Mouse (Mus musculus) cerebellum, adult 2 months (tissue): ENCODE measurements at regions not wholly inside any gene's neighbourhood (a gene's known extent, or its start where the extent isn't known, plus 50 kb on each side); places are given as distances from the start of the nearest gene placed in this dataset.

Experiments
- DNase-seq, 2 experiments: peaks; one replicate each; pipeline ENCODE4 v3.0.0; 2021
- H3K27ac ChIP-seq: fragments of 200-500 bp; 2 replicates; pipeline ENCODE4 v1.5.1; 2012; ENCODE audit warnings: low read length, control low read depth, inconsistent platforms; ENCODE audit not compliant: insufficient read depth
- H3K27me3 ChIP-seq: fragments of 200-500 bp; 2 replicates; pipeline ENCODE4 v1.6.1; 2012; ENCODE audit warnings: inconsistent platforms, mild to moderate bottlenecking, low read length, moderate library complexity; ENCODE audit not compliant: control insufficient read depth, insufficient read depth
- H3K4me1 ChIP-seq: fragments of 200-500 bp; 2 replicates; pipeline ENCODE4 v1.6.1; 2011; ENCODE audit warnings: low read length; ENCODE audit not compliant: control insufficient read depth, insufficient read depth
- H3K4me3 ChIP-seq: fragments of 200-500 bp; replicated peaks from 2 replicates; pipeline ENCODE3; 2011; ENCODE audit warnings: mild to moderate bottlenecking, low read depth, low read length, control low read depth; ENCODE audit not compliant: insufficient read depth
- CTCF ChIP-seq: fragments of 200-500 bp; IDR thresholded peaks from 2 replicates; pipeline ENCODE4 v1.5.1; 2011; ENCODE audit warnings: low read depth, mild to moderate bottlenecking, control low read depth, low read length, moderate library complexity, borderline replicate concordance; ENCODE audit not compliant: insufficient read depth
- POLR2A ChIP-seq: fragments of 200-500 bp; IDR thresholded peaks from 2 replicates; pipeline ENCODE4 v1.6.1; 2011; ENCODE audit warnings: low read length, control low read depth, borderline replicate concordance; ENCODE audit not compliant: insufficient read depth
- WGBS: fragments of 180-500 bp; shearing (Covaris S2); methylation state at CpG from one replicate; pipeline ENCODE4 v1.1.7; 2018; 5-methylcytosine and 5-hydroxymethylcytosine counted together

DNA sequence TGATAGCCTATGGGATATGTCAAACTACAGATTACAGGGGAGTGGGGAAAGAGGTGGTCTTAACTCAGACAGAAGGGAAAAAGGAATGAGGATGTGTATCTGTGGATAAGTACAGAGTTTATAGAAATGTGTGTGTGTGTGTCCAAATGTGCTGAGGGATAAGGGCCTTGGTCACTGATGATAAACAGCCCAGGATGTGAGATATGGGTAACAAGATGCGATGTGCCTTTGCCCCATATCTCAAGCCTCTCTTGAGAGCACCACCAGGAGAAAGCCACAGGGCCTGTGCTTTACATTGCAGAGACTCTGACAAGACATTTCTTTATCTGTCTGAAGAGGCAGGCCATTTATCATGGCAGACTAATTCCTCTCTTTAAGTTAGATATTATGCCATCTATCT is 132.8 kb upstream of the Cited2 start:
- H3K4me1 ChIP-seq, result no peaks in the 10 kb centered on the region; the same call in 1 of the 2 replicates
- WGBS, result 97% methylated on average over 1 of the region's 1 CpGs
- TF ChIP-seq CTCF (no peak), POLR2A (no peak)
- DNase-seq, result no peak
- H3K27me3 ChIP-seq, result no peaks in the 10 kb centered on the region
- H3K27ac ChIP-seq, result no peak overlapping the region
- no peak overlapping the region for H3K4me3 ChIP-seq

DNA sequence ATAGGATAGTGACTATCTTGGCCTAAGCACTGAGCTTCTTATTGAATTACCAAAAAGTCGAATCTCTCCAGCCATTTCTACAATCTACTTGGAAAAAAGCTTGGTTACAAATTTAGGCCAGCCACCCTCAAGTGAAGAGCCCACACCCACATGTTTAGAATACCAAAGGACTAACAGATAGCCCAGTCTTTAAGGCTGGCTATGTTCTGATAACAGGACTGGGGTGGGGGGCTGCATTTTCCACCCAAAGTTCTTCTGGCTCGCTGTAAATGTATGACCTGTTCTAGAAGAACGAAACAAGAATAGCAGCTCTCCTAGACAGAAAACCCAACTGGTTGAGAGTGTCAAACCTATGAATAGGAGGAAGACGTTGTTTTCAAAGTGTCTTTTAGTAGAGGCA is 130.6 kb upstream of the Cited2 start:
- DNase-seq, result no peak
- H3K4me3 ChIP-seq, result no peak overlapping the region
- no peaks in the 10 kb centered on the region for H3K4me1 ChIP-seq
- TF ChIP-seq POLR2A (no peak), CTCF (no peak)
- H3K27me3 ChIP-seq, result no peaks in the 10 kb centered on the region
- no peak overlapping the region for H3K27ac ChIP-seq
- WGBS, result 86% methylated on average over 4 of the region's 4 CpGs

DNA sequence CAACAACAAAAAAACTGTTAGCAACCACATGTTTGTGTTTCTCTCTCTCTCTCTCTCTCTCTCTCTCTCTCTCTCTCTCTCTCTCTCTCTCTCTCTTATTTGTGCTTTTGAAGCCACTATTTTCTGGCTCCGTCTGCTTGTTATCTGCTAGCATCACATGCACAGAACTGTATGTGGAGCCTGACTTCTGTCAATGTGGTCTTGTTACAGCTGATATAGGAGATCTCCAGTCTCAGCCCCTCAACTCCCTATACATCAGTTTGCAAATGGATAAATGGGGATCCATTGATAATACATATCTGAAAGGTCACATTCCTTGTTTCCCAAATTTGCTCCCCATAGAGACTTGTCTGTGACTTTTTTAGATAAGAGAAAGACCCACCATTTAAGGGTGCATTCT is 126.9 kb upstream of the Cited2 start:
- no peak overlapping the region for H3K27ac ChIP-seq
- no peaks in the 10 kb centered on the region for H3K4me1 ChIP-seq
- no peaks in the 10 kb centered on the region for H3K27me3 ChIP-seq
- WGBS, result 82% methylated on average over 1 of the region's 1 CpGs
- DNase-seq, result no peak
- no peak overlapping the region for H3K4me3 ChIP-seq
- TF ChIP-seq POLR2A, result no peak

GRCm38 (mm10) chr10:17596743-17597142 is 126.3 kb upstream of the Cited2 start:
- Histone ChIP-seq H3K4me3 (no peak overlapping the region), H3K27me3 (no peaks in the 10 kb centered on the region), H3K27ac (no peak overlapping the region), H3K4me1 (no peaks in the 10 kb centered on the region)
- TF ChIP-seq POLR2A, result no peak
- no peak for TF ChIP-seq CTCF
- WGBS, result 87% methylated on average over 1 of the region's 1 CpGs
- DNase-seq, result no peak

GRCm38 (mm10) chr10:17599246-17599645 is 123.8 kb upstream of the Cited2 start:
- Histone ChIP-seq H3K4me3 (no peak overlapping the region), H3K27me3 (no peaks in the 10 kb centered on the region), H3K4me1 (no peaks in the 10 kb centered on the region), H3K27ac (no peak overlapping the region)
- WGBS, result 61% methylated on average over 10 of the region's 10 CpGs
- no peak for DNase-seq
- TF ChIP-seq CTCF (no peak), POLR2A (no peak)

- Histone ChIP-seq H3K4me3 (no peak overlapping the region), H3K4me1 (no peaks in the 10 kb centered on the region), H3K27ac (no peak overlapping the region), H3K27me3 (no peaks in the 10 kb centered on the region)
- DNase-seq, result no peak
- 66% methylated on average over 6 of the region's 6 CpGs for WGBS
- TF ChIP-seq CTCF (no peak), POLR2A (no peak)
These were observed 122.9 kb upstream of the Cited2 start for GRCm38 (mm10) chr10:17599831-17600761.

GRCm38 (mm10) chr10:17600762-17601108 is 122.3 kb upstream of the Cited2 start:
- no peak overlapping the region for H3K27ac ChIP-seq
- DNase-seq, result no peak
- H3K27me3 ChIP-seq, result no peaks in the 10 kb centered on the region
- 95% methylated on average over 3 of the region's 3 CpGs for WGBS
- H3K4me1 ChIP-seq, result no peaks in the 10 kb centered on the region
- no peak for TF ChIP-seq CTCF
- no peak for TF ChIP-seq POLR2A
- no peak overlapping the region for H3K4me3 ChIP-seq

GRCm38 (mm10) chr10:17602446-17602845 is 120.6 kb upstream of the Cited2 start:
- no peaks in the 10 kb centered on the region for H3K4me1 ChIP-seq
- no peaks in the 10 kb centered on the region for H3K27me3 ChIP-seq
- no peak overlapping the region for H3K4me3 ChIP-seq
- WGBS, result 94% methylated on average over 2 of the region's 2 CpGs
- no peak overlapping the region for H3K27ac ChIP-seq
- TF ChIP-seq POLR2A (no peak), CTCF (no peak)
- no peak for DNase-seq
